Mouse (Mus musculus): Measurements from ENCODE around the gene Dnah2. TPM values are rescaled to one million over a fixed set of nuclear protein-coding genes. Genes with fewer than 3 reads are reported as not detected.

The Dnah2 gene
- polyA plus RNA-seq, 1 experiment from 2014 or later = 0.20 TPM

- Histone ChIP-seq H3K9ac (no peak overlapping the region), H3K4me3 (replicated peaks) (no peak overlapping the region), H3K4me1 (replicated peaks) (peaks cover 11% of the 10 kb centered on the region), H3K36me3 (replicated peaks) (no peaks in the 10 kb centered on the region), H3K27ac (replicated peaks) (no peak overlapping the region), H3K4me2 (no peak overlapping the region), H3K27me3 (no peaks in the 10 kb centered on the region), H3K9me3 (replicated peaks) (no peaks in the 10 kb centered on the region)
- no peak for ATAC-seq (ENCODE audit: insufficient read depth)
- 40% methylated on average over 4 of the region's 4 CpGs for WGBS (ENCODE audit: insufficient replicate concordance)
Measured at GRCm38 (mm10) chr11:69503863-69504280, 45.0 kb downstream of the Dnah2 start.

- 66% methylated on average over 9 of the region's 9 CpGs for WGBS (ENCODE audit: insufficient replicate concordance)
- Histone ChIP-seq H3K27ac (replicated peaks) (no peak overlapping the region), H3K4me2 (no peak overlapping the region)
Measured at GRCm38 (mm10) chr11:69501555-69501954, 47.4 kb downstream of the Dnah2 start.

GRCm38 (mm10) chr11:69499140-69499539 is 49.8 kb downstream of the Dnah2 start:
- no peaks in the 10 kb centered on the region for H3K9me3 ChIP-seq (replicated peaks)

More at GRCm38 (mm10) chr11:69501555-69501954, 47.4 kb downstream of the Dnah2 start:
- no peaks in the 10 kb centered on the region for H3K36me3 ChIP-seq (replicated peaks)
- H3K9ac ChIP-seq = no peak overlapping the region
- no peak overlapping the region for H3K4me3 ChIP-seq (replicated peaks)
- H3K27me3 ChIP-seq = no peaks in the 10 kb centered on the region
- ATAC-seq (ENCODE audit: insufficient read depth) = no peak
- H3K4me1 ChIP-seq (replicated peaks) = peaks cover 11% of the 10 kb centered on the region
- H3K9me3 ChIP-seq (replicated peaks) = no peaks in the 10 kb centered on the region

DNA sequence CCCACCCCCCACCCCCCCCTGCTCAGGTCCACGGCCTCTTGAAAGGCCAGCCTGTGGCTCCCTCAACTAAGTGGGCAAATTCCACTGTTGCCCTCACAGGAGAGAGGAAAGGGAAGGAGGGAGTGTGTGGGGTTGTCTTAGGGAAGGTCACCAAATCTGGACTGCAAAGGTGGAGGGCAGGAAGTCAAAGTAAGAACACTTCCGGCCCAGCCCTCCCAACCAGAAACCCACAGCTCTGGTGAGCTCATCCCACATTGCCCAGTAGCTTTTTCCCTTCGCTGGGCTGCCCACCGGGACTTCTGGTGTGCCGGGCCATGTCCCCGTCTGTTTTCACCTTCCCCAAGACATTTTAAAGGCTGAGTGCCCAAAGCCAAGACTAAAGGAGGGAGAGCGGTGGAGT is 57.2 kb downstream of the Dnah2 start:
- no peak overlapping the region for H3K4me3 ChIP-seq (replicated peaks)
- WGBS (ENCODE audit: insufficient replicate concordance) = 48% methylated on average over 7 of the region's 7 CpGs
- ATAC-seq (ENCODE audit: insufficient read depth) = no peak
- H3K4me2 ChIP-seq = no peak overlapping the region
- H3K9ac ChIP-seq = no peak overlapping the region
- H3K27me3 ChIP-seq = no peaks in the 10 kb centered on the region
- H3K27ac ChIP-seq (replicated peaks) = no peak overlapping the region
- H3K36me3 ChIP-seq (replicated peaks) = no peaks in the 10 kb centered on the region
- no peaks in the 10 kb centered on the region for H3K9me3 ChIP-seq (replicated peaks)
- no peaks in the 10 kb centered on the region for H3K4me1 ChIP-seq (replicated peaks)

More at GRCm38 (mm10) chr11:69499140-69499539, 49.8 kb downstream of the Dnah2 start:
- no peak overlapping the region for H3K4me2 ChIP-seq
- no peaks in the 10 kb centered on the region for H3K36me3 ChIP-seq (replicated peaks)
- 75% methylated on average over 11 of the region's 11 CpGs for WGBS (ENCODE audit: insufficient replicate concordance)
- no peaks in the 10 kb centered on the region for H3K27me3 ChIP-seq
- H3K27ac ChIP-seq (replicated peaks) = no peak overlapping the region
- no peak overlapping the region for H3K9ac ChIP-seq
- no peak for ATAC-seq (ENCODE audit: insufficient read depth)
- peaks cover 11% of the 10 kb centered on the region for H3K4me1 ChIP-seq (replicated peaks)
- no peak overlapping the region for H3K4me3 ChIP-seq (replicated peaks)

- Histone ChIP-seq H3K27ac (replicated peaks) (no peak overlapping the region), H3K4me3 (replicated peaks) (no peak overlapping the region), H3K9me3 (replicated peaks) (no peaks in the 10 kb centered on the region), H3K36me3 (replicated peaks) (no peaks in the 10 kb centered on the region), H3K4me2 (no peak overlapping the region), H3K27me3 (no peaks in the 10 kb centered on the region), H3K4me1 (replicated peaks) (no peaks in the 10 kb centered on the region), H3K9ac (no peak overlapping the region)
- 48% methylated on average over 2 of the region's 2 CpGs for WGBS (ENCODE audit: insufficient replicate concordance)
- no peak for ATAC-seq (ENCODE audit: insufficient read depth)
Measured at GRCm38 (mm10) chr11:69490898-69491297, 58.0 kb downstream of the Dnah2 start.

GRCm38 (mm10) chr11:69487474-69487873 is 61.4 kb downstream of the Dnah2 start:
- Histone ChIP-seq H3K27me3 (no peaks in the 10 kb centered on the region), H3K4me1 (replicated peaks) (no peaks in the 10 kb centered on the region), H3K36me3 (replicated peaks) (no peaks in the 10 kb centered on the region), H3K4me2 (no peak overlapping the region), H3K27ac (replicated peaks) (no peak overlapping the region), H3K9ac (no peak overlapping the region), H3K9me3 (replicated peaks) (no peaks in the 10 kb centered on the region), H3K4me3 (replicated peaks) (no peak overlapping the region)
- ATAC-seq (ENCODE audit: insufficient read depth) = no peak
- WGBS (ENCODE audit: insufficient replicate concordance) = 54% methylated on average over 2 of the region's 2 CpGs

GRCm38 (mm10) chr11:69477645-69478044 is 71.3 kb downstream of the Dnah2 start:
- no peak overlapping the region for H3K4me3 ChIP-seq (replicated peaks)
- H3K27ac ChIP-seq (replicated peaks) = no peak overlapping the region
- no peak overlapping the region for H3K9ac ChIP-seq
- no peaks in the 10 kb centered on the region for H3K27me3 ChIP-seq
- peaks cover 7% of the 10 kb centered on the region; the same call in 1 of the 2 replicates for H3K4me1 ChIP-seq (replicated peaks)
- ATAC-seq (ENCODE audit: insufficient read depth) = no peak
- H3K4me2 ChIP-seq = no peak overlapping the region
- WGBS (ENCODE audit: insufficient replicate concordance) = 79% methylated on average over 8 of the region's 8 CpGs
- no peaks in the 10 kb centered on the region for H3K36me3 ChIP-seq (replicated peaks)
- H3K9me3 ChIP-seq (replicated peaks) = no peaks in the 10 kb centered on the region

DNA sequence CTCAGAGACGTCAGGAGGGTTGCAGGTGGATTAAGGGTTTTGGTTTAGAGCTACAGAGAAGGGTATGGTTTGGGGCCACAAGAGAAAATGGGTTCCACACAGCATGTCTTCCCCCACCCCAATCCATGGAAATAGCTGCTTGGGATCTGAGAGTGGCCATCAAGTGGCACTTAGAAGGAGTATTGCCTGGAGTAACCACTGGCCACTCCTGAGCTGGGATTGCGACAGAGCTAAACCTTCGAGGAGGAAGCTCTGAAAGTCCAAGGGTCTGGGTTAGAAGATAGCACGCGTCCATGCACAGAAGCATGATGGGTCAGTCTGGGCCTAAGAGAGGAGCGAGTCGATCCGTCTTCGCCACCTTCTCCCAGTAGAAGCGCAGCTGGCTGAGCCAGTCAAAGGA is 72.1 kb downstream of the Dnah2 start:
- Histone ChIP-seq H3K4me3 (replicated peaks) (no peak overlapping the region), H3K4me1 (replicated peaks) (peaks cover 7% of the 10 kb centered on the region; the same call in 1 of the 2 replicates), H3K27ac (replicated peaks) (no peak overlapping the region), H3K36me3 (replicated peaks) (no peaks in the 10 kb centered on the region), H3K27me3 (peaks cover 5% of the 10 kb centered on the region; the same call in 1 of the 2 replicates), H3K9me3 (replicated peaks) (no peaks in the 10 kb centered on the region), H3K4me2 (no peak overlapping the region), H3K9ac (no peak overlapping the region)
- no peak for ATAC-seq (ENCODE audit: insufficient read depth)
- WGBS (ENCODE audit: insufficient replicate concordance) = 68% methylated on average over 10 of the region's 10 CpGs

- WGBS (ENCODE audit: insufficient replicate concordance) = 5% methylated on average over 5 of the region's 5 CpGs
- H3K4me3 ChIP-seq (replicated peaks) = no peak overlapping the region
- H3K36me3 ChIP-seq (replicated peaks) = no peaks in the 10 kb centered on the region
- H3K4me2 ChIP-seq = no peak overlapping the region
- no peak for ATAC-seq (ENCODE audit: insufficient read depth)
- H3K9ac ChIP-seq = no peak overlapping the region
- H3K9me3 ChIP-seq (replicated peaks) = no peaks in the 10 kb centered on the region
- peaks cover 13% of the 10 kb centered on the region; the same call in 1 of the 2 replicates for H3K27me3 ChIP-seq
- no peak overlapping the region for H3K27ac ChIP-seq (replicated peaks)
- peaks cover 7% of the 10 kb centered on the region; the same call in 1 of the 2 replicates for H3K4me1 ChIP-seq (replicated peaks)
Measured at GRCm38 (mm10) chr11:69474737-69475136, 74.2 kb downstream of the Dnah2 start.

- Histone ChIP-seq H3K4me2 (no peak overlapping the region), H3K27ac (replicated peaks) (no peak overlapping the region), H3K9ac (no peak overlapping the region), H3K27me3 (peaks cover 27% of the 10 kb centered on the region), H3K4me3 (replicated peaks) (no peak overlapping the region), H3K4me1 (replicated peaks) (peaks cover 7% of the 10 kb centered on the region; the same call in 1 of the 2 replicates), H3K9me3 (replicated peaks) (no peaks in the 10 kb centered on the region), H3K36me3 (replicated peaks) (no peaks in the 10 kb centered on the region)
- ATAC-seq (ENCODE audit: insufficient read depth) = no peak
- WGBS (ENCODE audit: insufficient replicate concordance) = 39% methylated on average over 5 of the region's 5 CpGs
Measured at GRCm38 (mm10) chr11:69472687-69473086, 76.2 kb downstream of the Dnah2 start.

GRCm38 (mm10) chr11:69471491-69471890 is 77.4 kb downstream of the Dnah2 start:
- Histone ChIP-seq H3K9me3 (replicated peaks) (no peaks in the 10 kb centered on the region), H3K9ac (no peak overlapping the region), H3K4me1 (replicated peaks) (peaks cover 7% of the 10 kb centered on the region; the same call in 1 of the 2 replicates), H3K36me3 (replicated peaks) (no peaks in the 10 kb centered on the region), H3K27me3 (peaks cover 27% of the 10 kb centered on the region), H3K27ac (replicated peaks) (no peak overlapping the region), H3K4me2 (no peak overlapping the region), H3K4me3 (replicated peaks) (no peak overlapping the region)
- ATAC-seq (ENCODE audit: insufficient read depth) = no peak
- 23% methylated on average over 8 of the region's 8 CpGs for WGBS (ENCODE audit: insufficient replicate concordance)

GRCm38 (mm10) chr11:69469301-69469700 is 79.6 kb downstream of the Dnah2 start:
- no peaks in the 10 kb centered on the region for H3K9me3 ChIP-seq (replicated peaks)
- H3K27me3 ChIP-seq = peaks cover 31% of the 10 kb centered on the region
- no peak overlapping the region for H3K4me2 ChIP-seq
- no peak overlapping the region for H3K27ac ChIP-seq (replicated peaks)
- no peak overlapping the region for H3K4me3 ChIP-seq (replicated peaks)
- peaks cover 2% of the 10 kb centered on the region; the same call in 1 of the 2 replicates for H3K4me1 ChIP-seq (replicated peaks)
- 72% methylated on average over 9 of the region's 9 CpGs for WGBS (ENCODE audit: insufficient replicate concordance)
- no peak for ATAC-seq (ENCODE audit: insufficient read depth)
- H3K9ac ChIP-seq = no peak overlapping the region
- no peaks in the 10 kb centered on the region for H3K36me3 ChIP-seq (replicated peaks)
